Mouse (Mus musculus) neural tube, embryonic 14.5 days (tissue): ENCODE measurements at regions not wholly inside any gene's neighbourhood (a gene's known extent, or its start where the extent isn't known, plus 50 kb on each side); places are given as distances from the start of the nearest gene placed in this dataset.
A peak's percentile ranks its signal among the peaks of the same experiment; 100 is the strongest.

Experiments used
- ATAC-seq: fragments of 200-750 bp; cut with Nextera tagmentation; 2 replicates; pipeline ENCODE4 v1.8.0; 2017; ENCODE audit warnings: low read depth, mild to moderate bottlenecking, moderate TSS enrichment, moderate library complexity
- H3K27ac ChIP-seq: fragments of 300-500 bp; sonication (generic); 2 replicates; pipeline ENCODE4 v1.5.1; 2014; ENCODE audit warnings: low read depth, mild to moderate bottlenecking, control low read depth, low read length, moderate library complexity, mixed read lengths
- H3K27me3 ChIP-seq: fragments of 300-500 bp; sonication (generic); 2 replicates; pipeline ENCODE4 v1.6.1; 2014; ENCODE audit warnings: low read length; ENCODE audit not compliant: control insufficient read depth, insufficient read depth
- H3K36me3 ChIP-seq: fragments of 300-500 bp; sonication (generic); 2 replicates; pipeline ENCODE4 v1.6.1; 2014; ENCODE audit warnings: low read length, mixed read lengths; ENCODE audit not compliant: control insufficient read depth, insufficient read depth
- H3K4me1 ChIP-seq: fragments of 300-500 bp; sonication (generic); 2 replicates; pipeline ENCODE4 v1.6.1; 2014; ENCODE audit warnings: low read length; ENCODE audit not compliant: control insufficient read depth, insufficient read depth
- H3K4me2 ChIP-seq: fragments of 300-500 bp; sonication (generic); 2 replicates; pipeline ENCODE4 v1.6.1; 2014; ENCODE audit warnings: mild to moderate bottlenecking, low read depth, low read length, control low read depth
- H3K4me3 ChIP-seq: fragments of 300-500 bp; sonication (generic); 2 replicates; pipeline ENCODE4 v1.5.1; 2014; ENCODE audit warnings: low read depth, low read length, control low read depth, mixed read lengths
- H3K9ac ChIP-seq: fragments of 300-500 bp; sonication (generic); replicated peaks from 2 replicates; pipeline ENCODE4 v1.6.1; 2014; ENCODE audit warnings: low read depth, mild to moderate bottlenecking, control low read depth, low read length, mixed read lengths
- H3K9me3 ChIP-seq: fragments of 300-500 bp; sonication (generic); 2 replicates; pipeline ENCODE4 v1.6.1; 2016; ENCODE audit warnings: low read length; ENCODE audit not compliant: control insufficient read depth
- WGBS: fragments of 180-500 bp; shearing (Covaris S2); extraction: QIAGEN DNeasy Blood & Tissue Kit; methylation state at CpG from one replicate; pipeline ENCODE4 v1.1.7; 2014; 5-methylcytosine and 5-hydroxymethylcytosine counted together

- ATAC-seq: no peak
- H3K27me3 ChIP-seq: no peaks in the 10 kb centered on the region
- H3K36me3 ChIP-seq: no peaks in the 10 kb centered on the region
- H3K4me3 ChIP-seq: no peak overlapping the region
- no peaks in the 10 kb centered on the region for H3K9me3 ChIP-seq
- H3K4me1 ChIP-seq: no peaks in the 10 kb centered on the region
- no peak overlapping the region for H3K4me2 ChIP-seq
- no peak overlapping the region for H3K9ac ChIP-seq
- H3K27ac ChIP-seq: no peak overlapping the region
- WGBS: 79% methylated on average over 2 of the region's 2 CpGs
Observed at GRCm38 (mm10) chr6:47381451-47381850, 71.7 kb upstream of the Cul1 start.

GRCm38 (mm10) chr6:47386550-47386949, 66.6 kb upstream of the Cul1 start:
- Histone ChIP-seq H3K27ac (no peak overlapping the region), H3K9me3 (no peaks in the 10 kb centered on the region), H3K4me3 (no peak overlapping the region), H3K27me3 (no peaks in the 10 kb centered on the region), H3K9ac (no peak overlapping the region), H3K36me3 (no peaks in the 10 kb centered on the region), H3K4me2 (no peak overlapping the region), H3K4me1 (no peaks in the 10 kb centered on the region)
- ATAC-seq: no peak

- WGBS: 20% methylated on average over 4 of the region's 4 CpGs
- no peaks in the 10 kb centered on the region for H3K9me3 ChIP-seq
- no peak overlapping the region for H3K4me3 ChIP-seq
- peak; percentile 71 for ATAC-seq
- H3K4me1 ChIP-seq: no peaks in the 10 kb centered on the region
- H3K27ac ChIP-seq: no peak overlapping the region
- H3K36me3 ChIP-seq: no peaks in the 10 kb centered on the region
- no peak overlapping the region for H3K4me2 ChIP-seq
- H3K27me3 ChIP-seq: no peaks in the 10 kb centered on the region
- H3K9ac ChIP-seq: no peak overlapping the region
Observed at GRCm38 (mm10) chr6:47389908-47390307, 63.3 kb upstream of the Cul1 start.

GRCm38 (mm10) chr6:47390436-47391002, 62.7 kb upstream of the Cul1 start:
- peak; percentile 84 for ATAC-seq
- H3K27ac ChIP-seq: peak overlapping the region; percentile 39; the same call in 1 of the 2 replicates
- 15% methylated on average over 7 of the region's 7 CpGs for WGBS

GRCm38 (mm10) chr6:47391014-47391802, 62.0 kb upstream of the Cul1 start:
- 52% methylated on average over 3 of the region's 3 CpGs for WGBS
- Histone ChIP-seq H3K27ac (no peak overlapping the region), H3K9ac (no peak overlapping the region), H3K4me1 (no peaks in the 10 kb centered on the region), H3K9me3 (no peaks in the 10 kb centered on the region), H3K4me3 (no peak overlapping the region), H3K36me3 (no peaks in the 10 kb centered on the region), H3K27me3 (no peaks in the 10 kb centered on the region), H3K4me2 (no peak overlapping the region)
- ATAC-seq: no peak

More at GRCm38 (mm10) chr6:47390436-47391002, 62.7 kb upstream of the Cul1 start:
- Histone ChIP-seq H3K4me3 (no peak overlapping the region), H3K9me3 (no peaks in the 10 kb centered on the region), H3K4me1 (no peaks in the 10 kb centered on the region), H3K9ac (no peak overlapping the region), H3K36me3 (no peaks in the 10 kb centered on the region), H3K27me3 (no peaks in the 10 kb centered on the region), H3K4me2 (no peak overlapping the region)

- Histone ChIP-seq H3K27me3 (no peaks in the 10 kb centered on the region), H3K36me3 (no peaks in the 10 kb centered on the region), H3K4me2 (no peak overlapping the region), H3K9me3 (no peaks in the 10 kb centered on the region), H3K4me3 (no peak overlapping the region), H3K9ac (no peak overlapping the region), H3K4me1 (no peaks in the 10 kb centered on the region), H3K27ac (no peak overlapping the region)
- WGBS: 44% methylated on average over 5 of the region's 5 CpGs
- no peak for ATAC-seq
Observed at GRCm38 (mm10) chr6:47395465-47396337, 57.5 kb upstream of the Cul1 start.
